Mouse (Mus musculus) G1E (cell line): ENCODE data around the gene Cidec.

Source experiments
- CTCF ChIP-seq: IDR thresholded peaks from 2 replicates; pipeline ENCODE4 v1.5.1; 2012; ENCODE audit warnings: low read depth, low read length, inconsistent platforms, mixed read lengths
- POLR2AphosphoS5 ChIP-seq: IDR thresholded peaks from 2 replicates; pipeline ENCODE4 v1.6.1; 2012; ENCODE audit warnings: low read depth, low read length, inconsistent platforms; ENCODE audit not compliant: insufficient replicate concordance
- TAL1 ChIP-seq: conservative IDR thresholded peaks from 2 replicates; pipeline ENCODE4 v1.6.1; 2012; ENCODE audit warnings: low read depth, low read length, inconsistent platforms, mixed read lengths

GRCm38 (mm10) chr6:113478906-113479305 is 43.3 kb upstream of the Cidec start:
- TF ChIP-seq CTCF: no peak
- no peak for TF ChIP-seq TAL1
- TF ChIP-seq POLR2AphosphoS5: no peak
